Mouse (Mus musculus): ENCODE results near the gene Ypel2.

Gene Ypel2

DNA sequence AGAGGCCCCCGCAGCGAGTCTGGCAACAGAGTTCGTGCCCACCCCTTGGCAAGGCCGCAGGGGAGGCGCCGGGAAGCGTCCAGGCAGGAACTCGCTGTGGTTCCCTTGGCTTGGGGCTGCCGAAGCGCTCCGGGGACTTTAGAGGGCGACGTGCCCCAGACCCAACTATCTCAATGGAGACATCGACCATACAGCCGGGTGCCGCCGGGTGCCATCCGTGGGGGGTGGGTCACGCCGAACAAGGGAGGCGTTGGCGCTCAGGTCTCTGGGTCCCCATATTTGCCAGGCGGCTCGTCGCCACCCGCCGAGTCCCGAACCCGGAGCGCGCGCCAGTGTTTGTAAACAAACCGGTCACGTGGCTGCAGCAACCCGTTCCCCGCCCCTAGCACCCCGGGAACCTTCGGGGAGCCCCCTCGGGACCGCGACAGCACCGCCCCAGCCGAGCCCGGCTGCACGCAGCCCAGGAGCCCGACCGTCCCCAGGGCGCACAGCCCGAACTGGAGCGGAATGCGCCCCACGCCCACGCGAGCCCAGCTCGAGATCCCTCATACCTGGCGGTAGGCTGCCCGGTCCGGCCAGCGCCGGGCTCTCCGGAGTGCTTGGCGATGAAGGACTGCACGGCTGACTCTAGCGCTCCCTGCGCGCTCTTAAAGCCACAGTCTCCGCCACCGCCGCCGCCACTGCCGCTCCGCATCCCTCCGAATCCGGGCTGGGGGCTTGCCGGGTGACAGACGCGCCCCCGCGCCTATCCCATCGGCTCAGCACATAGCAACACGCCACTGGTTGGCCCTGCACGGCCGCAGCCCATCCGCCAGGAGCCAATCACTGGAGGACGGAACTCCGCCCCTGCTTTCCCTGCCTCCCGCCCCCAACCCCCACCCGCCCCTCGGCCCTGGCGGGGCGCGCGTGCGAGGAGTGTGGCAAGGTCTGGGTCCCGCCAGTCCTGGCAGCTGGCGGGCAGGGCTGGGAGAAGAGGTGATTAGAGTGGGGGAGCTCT is at the start of gene Ypel2:
TSS of gene Ypel2 (minus strand) at position 667 of the 997 bp plus-strand sequence.
- DNase-seq (ENCODE audit: low read depth, low spot score), result peak; percentile 98

DNA sequence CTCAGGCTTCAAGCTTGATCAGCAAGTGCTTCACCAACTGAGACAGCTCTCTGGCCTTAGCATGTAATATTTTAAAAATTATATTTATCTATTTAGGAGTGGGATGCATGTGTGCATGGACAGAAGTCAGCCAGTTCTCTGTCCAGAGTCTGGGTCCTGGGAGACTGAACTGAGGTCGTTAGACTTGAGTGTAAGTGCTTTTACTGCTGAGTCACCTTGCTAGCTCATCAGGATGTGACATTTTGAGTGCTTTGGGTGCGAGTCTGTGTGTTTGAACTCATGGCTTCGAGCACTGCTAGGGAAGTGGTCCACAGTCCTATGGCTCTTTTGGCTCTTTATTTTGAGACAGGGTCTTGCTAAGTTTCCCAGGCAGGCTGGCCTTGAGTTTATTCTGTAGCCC is 49.5 kb upstream of the Ypel2 start:
- DNase-seq (ENCODE audit: low read depth, low spot score), result no peak

DNA sequence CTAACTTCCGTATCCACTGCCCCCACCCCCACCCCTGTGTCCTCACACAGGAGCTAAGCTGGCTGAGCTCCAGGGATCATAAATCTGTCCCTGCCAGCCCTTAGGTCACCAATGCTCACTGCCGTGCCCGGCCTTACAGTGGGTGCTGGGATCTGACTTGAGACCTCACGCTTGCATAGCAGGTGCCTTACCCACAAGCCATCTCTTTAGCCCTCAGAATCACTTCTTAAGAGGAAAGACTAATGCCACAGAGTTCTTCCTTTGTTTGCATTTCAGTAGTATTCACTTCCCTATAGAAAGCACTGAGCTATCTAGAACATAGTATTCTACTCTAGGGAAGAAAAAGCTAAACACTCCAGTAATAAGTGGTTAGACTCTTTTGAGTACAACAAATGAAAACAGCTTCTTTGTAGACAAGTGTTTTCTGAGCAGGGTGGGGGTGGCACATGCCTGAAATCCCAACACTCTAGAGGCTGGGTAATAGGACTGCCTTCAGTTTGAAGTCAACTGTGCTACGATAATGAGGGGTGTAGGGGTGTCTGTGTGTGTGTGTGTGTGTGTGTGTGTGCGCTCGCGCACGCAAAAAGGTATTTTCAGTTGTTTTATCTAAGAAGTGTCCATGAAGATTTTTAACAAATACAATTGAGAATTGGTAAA is 45.9 kb upstream of the Ypel2 start:
- no peak for DNase-seq (ENCODE audit: low read depth, low spot score)

DNA sequence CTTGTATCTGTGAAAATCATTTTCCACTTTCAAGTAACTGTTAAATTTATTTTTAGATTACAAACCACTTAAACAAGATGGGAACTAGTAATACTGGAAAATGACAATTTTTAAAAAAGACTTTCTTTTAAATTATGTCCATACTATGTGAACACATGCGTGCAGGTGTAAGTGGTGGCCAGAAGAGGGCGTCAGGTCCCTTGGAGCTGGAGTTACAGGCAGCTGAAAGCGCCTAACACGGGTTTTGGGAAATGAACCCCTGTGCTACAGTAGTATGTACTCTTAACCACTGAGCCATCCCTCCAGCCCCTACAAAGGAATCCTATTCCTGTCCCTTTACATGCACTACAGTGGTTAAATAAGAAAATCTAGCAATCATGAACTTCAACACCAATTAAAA is 42.7 kb upstream of the Ypel2 start:
- DNase-seq (ENCODE audit: low read depth, low spot score), result peak; percentile 66

DNA sequence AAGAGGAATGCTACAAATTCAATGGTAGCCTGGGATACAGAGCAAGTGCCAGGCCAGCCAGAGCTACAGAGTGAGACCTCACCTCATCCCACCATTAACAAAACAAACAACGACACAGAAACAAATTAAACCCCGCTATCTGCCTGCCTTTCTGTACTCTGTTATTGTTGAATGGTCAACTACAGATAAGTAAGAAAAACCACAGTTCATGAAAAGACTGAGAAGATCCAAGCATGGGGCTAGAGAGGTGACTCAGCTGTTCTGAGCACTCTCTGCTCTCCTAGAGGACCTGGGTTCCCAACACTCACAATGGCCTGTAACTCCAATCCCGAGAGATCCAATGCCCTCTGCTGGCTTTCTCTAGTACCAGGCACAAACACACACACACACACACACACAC is 34.7 kb upstream of the Ypel2 start:
- no peak for DNase-seq (ENCODE audit: low read depth, low spot score)

DNA sequence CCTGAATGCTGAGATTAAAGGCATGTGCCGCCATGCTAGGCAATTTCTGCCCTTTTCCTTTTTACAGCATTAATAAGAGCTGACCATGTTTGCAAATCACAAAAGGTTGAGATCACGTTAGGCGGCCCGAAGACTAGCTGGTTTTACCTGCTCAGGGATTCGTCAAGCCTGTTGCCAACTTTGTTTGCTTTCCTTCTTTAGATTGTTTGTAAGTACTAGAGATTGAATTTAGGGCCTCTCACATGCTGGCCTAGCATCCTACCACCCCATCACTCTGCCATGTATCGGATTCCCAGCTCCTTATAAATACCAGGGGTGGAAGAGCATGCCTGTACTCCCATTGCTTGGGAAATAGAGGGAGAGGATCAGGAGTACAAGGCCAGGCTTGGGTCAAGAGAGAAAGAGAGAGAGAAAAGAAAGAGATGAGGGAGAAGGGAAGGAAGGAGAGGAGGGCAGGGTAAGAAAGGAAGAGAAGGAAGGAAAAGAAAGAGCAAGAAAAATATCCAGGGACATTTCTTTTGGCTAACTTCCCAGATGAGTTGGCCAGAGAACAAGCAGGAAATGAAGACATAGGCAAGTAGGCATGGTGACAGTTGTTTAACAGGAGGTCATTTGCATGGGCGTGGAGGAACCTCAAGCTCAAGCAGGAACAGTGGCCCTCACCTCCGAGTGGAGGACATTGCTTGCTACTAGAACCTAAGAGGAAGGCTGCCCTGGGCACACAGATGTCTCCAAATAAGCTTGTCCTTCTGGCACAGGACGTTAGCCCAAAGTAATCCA is 32.8 kb upstream of the Ypel2 start:
- no peak for DNase-seq (ENCODE audit: low read depth, low spot score)

DNA sequence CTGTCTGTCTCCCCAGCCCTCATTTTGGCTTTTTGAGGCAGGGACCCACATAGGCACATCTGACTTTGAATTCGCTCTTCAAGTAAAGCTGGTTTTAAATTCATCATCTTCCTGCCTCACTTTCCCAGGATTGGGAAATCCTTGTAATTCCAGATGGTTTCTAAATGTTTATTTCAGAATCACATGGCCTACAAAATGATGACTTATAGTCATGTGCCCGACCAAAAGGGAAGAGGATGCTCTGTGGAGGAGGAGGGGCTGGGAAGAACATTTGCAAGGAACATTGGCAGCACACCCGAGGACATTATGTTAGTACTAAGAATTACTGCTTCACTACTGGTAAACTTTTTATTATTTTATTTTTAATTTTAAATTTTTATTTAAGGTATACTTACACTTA is 31.8 kb upstream of the Ypel2 start:
- no peak for DNase-seq (ENCODE audit: low read depth, low spot score)

DNA sequence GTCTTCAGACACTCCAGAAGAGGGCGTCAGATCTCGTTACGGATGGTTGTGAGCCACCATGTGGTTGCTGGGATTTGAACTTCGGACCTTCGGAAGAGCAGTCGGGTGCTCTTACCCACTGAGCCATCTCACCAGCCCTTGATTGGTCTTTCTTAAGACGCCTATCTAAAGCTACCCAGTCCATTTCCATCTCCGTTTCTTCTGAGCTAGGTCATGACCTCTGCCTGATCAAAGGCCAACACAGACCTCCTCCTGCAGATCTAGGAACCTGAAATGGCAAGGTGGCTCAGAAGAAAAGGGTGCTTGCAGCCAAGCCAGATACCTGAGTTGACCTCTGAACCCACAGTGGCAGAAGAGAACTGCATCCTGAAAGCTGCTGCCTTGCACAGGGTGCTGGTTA is 29.7 kb upstream of the Ypel2 start:
- DNase-seq (ENCODE audit: low read depth, low spot score), result peak; percentile 52

DNA sequence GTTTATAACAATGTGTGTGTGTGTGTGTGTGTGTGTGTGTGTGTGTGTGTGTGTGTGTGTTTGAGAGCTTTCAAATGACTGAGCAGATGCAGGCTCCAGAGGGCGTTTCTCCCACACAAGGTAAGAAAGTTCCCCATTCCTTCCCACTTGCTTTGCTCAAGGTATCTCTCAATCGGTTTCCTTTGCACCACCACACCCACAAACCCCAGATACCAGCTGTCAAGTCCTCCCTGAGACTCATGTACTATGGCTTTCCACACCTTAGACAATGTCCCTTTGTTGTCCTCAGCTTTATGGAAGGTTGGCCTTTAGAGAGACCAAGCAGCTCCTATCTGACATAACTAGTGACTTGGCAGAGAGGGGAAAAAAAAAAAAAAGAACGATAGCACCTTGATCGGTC is 29.3 kb upstream of the Ypel2 start:
- DNase-seq (ENCODE audit: low read depth, low spot score), result no peak

DNA sequence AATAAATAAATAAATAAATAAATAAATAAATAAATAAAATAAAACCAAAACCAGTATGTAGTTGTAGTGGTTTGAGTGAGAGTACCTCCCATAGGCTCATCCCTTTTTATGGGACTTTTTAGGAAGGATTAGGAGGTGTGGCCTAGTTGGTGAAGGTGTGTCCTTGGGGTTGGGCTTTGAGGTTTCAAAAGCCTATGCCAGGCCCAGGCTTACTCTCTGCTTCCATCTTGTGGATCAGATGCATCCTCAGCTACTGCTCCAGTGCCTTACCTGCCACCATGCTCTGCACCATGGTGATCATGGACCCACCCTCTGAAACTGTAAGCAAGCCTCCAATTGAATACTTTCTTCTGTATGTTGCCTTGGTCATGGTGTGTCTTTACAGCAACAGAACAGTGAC is 28.0 kb upstream of the Ypel2 start:
- DNase-seq (ENCODE audit: low read depth, low spot score), result peak; percentile 39

DNA sequence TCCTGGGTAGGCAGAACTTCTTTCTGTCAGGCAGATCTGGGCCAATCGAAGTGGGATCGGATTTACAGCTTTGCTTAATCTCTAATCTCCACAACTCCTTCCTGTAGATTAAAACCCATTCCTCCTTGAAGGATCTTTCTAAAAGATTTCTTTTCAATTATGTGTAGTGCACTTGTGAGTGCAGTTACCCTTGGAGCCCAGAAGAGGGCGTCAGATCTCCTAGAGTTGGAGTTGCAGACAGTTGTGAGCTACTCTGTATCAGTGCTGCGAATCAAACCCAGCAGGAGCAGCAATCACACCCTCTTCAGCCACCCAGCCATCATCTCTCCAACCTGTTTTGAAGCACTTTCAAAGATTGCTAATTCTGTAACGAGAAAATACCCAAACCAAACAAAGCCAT is 26.9 kb upstream of the Ypel2 start:
- peak; percentile 46 for DNase-seq (ENCODE audit: low read depth, low spot score)

DNA sequence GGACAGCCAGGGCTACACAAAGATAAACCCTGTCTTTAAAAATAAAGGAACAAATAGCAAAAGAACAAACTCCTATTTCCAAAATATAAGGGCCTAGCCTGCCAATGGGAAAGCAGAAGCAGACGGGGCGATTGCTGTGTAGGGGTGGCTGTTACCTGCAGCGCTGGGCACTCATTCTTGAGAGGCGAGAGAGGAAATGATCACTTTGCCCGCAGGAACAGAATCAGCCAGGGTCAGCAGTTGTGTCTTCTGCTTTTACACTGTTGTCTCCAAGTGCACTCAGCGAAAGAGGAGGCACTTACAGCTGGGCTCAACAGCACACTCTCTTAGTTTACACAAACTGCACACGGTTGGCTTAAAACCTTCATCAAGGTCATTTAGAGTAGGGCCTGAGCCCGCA is 25.9 kb upstream of the Ypel2 start:
- DNase-seq (ENCODE audit: low read depth, low spot score), result no peak

DNA sequence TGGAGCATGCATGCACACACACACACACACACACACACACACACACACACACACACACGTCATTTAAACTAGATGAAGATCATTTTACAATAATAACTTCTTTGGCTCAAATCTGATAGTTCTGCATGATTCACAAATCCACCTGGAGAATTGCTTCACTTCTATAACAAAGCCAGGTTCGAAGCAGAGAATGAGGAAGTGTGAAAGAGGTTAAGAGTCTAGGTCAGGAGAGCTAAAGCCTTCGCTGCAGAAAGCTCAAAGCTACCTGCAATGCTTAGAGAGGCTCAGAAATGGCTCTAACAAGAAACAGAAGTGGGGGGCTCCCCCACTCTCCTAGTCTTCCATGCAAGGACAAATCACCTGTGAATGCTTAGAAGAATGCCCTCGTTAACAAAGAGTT is 24.6 kb upstream of the Ypel2 start:
- DNase-seq (ENCODE audit: low read depth, low spot score), result no peak

DNA sequence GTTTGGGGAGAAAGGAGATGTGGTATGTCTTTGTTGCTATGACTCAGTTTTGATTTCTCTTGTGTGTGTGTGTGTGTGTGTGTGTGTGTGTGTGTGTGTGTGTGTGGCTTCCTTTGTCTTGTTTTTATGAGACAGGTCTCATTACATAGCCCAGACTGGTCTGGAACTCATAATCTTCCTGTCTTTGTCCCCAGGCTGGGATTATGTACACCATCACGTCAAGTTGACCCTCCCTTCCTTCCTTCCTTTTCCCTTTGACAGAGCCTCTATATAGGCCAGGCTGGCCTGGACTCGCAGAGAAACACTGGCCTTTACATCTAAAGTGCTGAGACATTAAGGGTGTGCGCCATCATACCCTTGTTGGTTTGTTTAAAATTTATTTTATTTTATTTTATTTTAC is 22.2 kb upstream of the Ypel2 start:
- no peak for DNase-seq (ENCODE audit: low read depth, low spot score)

DNA sequence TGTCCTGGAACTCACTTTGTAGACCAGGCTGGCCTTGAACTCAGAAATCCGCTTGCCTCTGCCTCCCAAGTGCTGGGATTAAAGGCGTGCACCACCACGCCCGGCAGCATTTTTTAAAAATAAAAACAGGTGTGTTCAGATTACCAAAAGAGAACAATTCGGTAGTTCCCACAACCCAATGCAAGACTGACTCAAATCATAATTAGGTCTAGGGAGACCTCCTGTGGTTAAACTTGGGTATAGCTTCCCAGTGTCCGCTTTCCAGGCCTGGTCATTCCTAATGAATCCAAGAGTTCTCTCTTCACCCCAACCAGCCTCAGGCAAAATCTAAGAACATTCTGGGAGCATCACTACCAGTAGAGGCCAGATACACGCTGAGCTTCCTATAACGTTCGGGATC is 17.0 kb upstream of the Ypel2 start:
- peak; percentile 89 for DNase-seq (ENCODE audit: low read depth, low spot score)

DNA sequence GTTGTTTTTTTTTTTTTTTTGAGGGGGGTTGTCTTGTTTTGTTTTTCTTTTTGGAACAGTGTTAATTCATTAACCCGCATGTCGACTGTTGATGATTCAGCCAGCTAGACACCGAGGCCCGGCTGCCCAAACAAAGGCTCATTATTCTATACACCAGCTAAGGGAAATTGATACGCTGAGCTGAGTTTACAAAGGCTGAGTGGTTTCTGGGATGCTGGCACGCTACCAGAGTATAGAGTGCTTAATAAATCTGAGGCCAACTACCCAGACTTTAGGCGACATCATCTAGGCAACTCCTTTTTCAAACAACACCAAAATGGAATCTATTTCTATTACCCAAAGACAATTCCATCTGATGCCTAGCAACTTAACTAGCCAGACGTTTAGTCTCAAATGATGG is 13.9 kb upstream of the Ypel2 start:
- no peak for DNase-seq (ENCODE audit: low read depth, low spot score)

DNA sequence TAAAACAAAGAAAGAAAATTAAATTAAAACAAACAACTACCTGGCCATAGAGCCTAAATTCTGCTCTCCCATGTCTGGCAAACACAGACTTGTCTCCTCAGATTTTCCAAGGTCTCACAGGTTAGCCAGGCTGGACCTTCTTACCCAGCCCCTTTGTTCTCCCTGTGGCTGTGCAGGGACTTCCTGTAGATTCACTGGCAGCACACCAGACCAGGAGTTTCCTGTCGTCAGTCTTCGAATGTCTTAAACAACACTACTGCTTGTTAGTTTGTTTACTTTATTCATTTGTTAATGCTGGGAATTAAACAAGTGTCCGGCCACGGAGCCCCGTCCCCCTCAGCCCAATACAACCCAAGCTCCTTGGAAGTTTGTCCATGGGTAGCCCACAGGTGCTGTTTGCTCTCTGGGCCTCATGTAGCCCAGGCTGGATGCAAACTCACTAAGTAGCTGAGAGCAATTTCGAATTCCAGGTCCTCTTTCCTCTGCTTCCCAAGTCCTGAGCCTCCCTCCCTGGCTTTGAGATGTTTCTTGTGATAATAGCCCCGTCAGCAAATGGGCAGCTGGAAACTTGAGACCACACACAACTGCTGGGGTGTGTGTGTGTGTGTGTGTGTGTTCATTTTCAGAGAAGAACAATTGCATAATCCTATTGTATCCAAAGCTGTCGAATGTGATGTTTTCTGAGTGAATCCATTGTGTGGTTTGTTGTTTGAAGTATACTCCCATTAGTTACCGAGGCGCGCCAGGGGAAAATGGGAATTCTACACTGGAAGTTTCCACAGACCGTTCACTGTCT is 11.7 kb upstream of the Ypel2 start:
- no peak for DNase-seq (ENCODE audit: low read depth, low spot score)

DNA sequence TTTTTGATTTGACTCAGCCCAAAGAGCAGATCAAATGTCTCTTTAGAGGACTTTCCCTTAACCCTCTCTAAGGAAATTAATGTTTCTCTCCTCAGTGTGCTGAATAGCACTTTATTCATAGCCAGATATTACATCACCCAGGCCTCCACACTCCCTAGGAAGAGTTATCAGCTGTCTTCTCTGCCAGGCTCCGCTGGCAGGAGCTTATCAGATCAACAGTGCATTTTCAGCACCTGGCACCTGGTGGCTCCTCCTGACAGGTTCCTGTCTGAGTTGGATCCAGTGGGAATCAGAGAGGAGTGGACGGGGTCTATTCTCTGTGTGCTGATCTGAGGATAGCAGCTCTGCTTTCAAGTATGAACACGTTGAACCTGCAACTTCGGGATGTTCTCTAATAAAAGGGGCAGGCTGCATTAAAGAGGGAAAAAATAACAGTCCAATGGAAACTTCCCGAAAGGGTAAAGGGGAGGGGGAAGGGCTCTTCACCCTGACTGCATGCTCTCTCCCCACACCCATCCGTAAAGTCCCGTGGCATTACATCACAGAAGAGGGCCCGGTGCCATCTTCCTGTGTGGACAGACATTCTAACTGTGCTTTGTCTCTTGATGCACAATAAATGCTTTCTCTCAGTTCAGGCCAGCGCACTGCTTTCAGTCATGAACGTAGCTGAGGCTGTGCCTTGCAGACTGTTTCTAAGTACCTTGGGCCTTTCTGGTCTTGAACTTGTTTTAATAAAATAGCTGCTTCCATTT is 8.7 kb upstream of the Ypel2 start:
- DNase-seq (ENCODE audit: low read depth, low spot score), result no peak

DNA sequence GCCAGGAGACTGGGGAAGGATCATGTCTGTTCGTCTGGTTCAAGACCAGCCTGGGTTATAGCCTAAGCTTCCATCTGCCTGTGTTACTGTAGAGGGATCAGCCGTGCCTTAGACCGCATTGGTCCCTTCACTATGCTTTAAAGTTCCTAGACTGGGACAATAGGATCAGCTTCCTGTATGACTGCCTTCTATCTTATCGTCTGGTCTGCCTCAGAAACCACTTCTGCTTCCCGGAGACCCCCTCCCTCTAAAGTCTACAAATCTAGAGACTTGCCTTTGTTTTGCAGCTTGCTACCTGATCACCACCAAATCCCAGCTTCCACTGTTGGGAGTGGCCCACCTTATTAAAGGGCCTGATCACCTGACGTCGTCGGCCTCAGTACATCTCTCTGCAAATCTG is 7.7 kb upstream of the Ypel2 start:
- DNase-seq (ENCODE audit: low read depth, low spot score), result no peak

DNA sequence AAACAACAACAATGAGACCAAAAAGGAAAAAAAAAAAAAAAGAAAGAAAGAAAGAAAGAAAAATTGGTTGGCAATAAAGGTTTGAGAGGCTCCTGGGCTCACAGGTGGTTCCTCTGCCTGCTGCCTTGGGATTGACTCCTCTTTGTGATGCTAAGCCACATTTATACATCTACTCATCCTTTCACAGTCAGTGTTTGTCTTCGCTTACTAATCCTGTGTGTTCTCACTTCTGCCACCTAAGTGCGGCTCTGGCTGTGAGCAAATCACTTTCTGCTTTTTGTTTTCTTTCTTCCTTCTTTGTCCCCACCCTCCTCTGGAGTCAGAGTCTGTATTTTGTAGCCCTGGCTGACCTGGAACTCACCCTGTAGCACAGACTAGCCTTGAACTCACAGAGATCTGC is 2.8 kb upstream of the Ypel2 start:
- peak; percentile 46 for DNase-seq (ENCODE audit: low read depth, low spot score)
